Mouse (Mus musculus): ENCODE results near the gene Osbpl8. TPM values are rescaled to one million over a fixed set of nuclear protein-coding genes. Genes with fewer than 3 reads are reported as not detected.
A peak's percentile ranks its signal among the peaks of the same experiment; 100 is the strongest.

Osbpl8 gene
- 9.5 and 10.5 TPM in 2 replicates for polyA plus RNA-seq (2015; fragmentation: Nextera tagmentation; extraction: Ambion mirVana)

DNA sequence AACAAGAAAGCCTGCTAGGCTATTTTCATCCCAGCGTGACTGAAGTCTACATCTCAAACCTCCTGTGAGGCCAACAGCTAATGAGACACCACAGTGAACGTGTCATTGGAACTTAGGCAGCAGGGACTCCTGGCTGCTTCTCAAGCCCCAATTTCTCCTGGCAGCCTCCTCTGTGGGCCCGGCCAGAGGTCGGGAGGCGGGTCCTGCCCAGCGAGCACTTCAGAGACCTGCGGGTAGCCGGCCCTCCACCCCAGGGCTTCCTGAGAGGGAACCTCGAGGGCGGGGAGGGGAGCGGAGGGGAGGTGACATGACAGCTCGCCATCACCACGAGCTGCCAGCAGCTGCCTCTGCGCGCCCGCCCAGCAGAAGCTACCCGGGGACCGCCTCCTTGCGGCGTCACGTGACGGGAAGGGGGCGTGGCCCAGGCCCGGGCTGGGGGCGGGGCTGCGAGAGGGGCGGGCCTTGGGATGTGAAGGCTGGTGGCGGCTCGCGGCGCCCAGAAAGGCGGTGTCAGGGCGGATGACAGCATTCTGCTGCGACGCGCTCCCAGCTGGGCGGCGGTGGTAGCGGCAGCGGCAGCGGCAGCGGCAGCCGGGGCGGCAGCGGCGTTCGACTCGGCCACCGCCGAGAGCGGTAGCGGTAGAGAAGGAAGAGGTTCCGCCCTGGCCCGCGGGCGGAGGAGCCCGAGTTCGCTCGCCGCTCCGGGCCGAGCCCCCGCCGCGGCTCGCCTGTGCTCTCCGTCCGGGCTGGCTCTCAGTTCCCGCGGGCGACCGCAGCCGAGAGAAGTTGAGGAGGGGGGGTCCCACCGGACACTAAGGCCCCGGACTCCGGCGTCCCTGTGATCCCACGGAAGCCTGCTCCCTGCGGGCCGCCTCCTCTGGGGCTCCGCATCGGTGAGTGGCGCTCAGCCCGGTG lies at the start of gene Osbpl8:
TSS of gene Osbpl8 (plus strand) at position 449 of the 915 bp plus-strand sequence.
- H3K4me2 ChIP-seq, result peak within 1 kb of the TSS; percentile 75
- under 1% methylated on average over 76 of the region's 84 CpGs for WGBS
- H3K4me1 ChIP-seq, result peaks cover 14% of the 10 kb centered on the region
- H3K9ac ChIP-seq, result peak within 1 kb of the TSS; percentile 71
- H3K36me3 ChIP-seq, result no peaks in the 10 kb centered on the region
- peak within 1 kb of the TSS; percentile 90 for H3K27ac ChIP-seq
- ATAC-seq (ENCODE audit: borderline replicate concordance, extremely low read depth, low FRiP score, low TSS enrichment), result peak; percentile 97
- H3K27me3 ChIP-seq, result no peaks in the 10 kb centered on the region
- peak within 1 kb of the TSS; percentile 87 for H3K4me3 ChIP-seq
- no peaks in the 10 kb centered on the region for H3K9me3 ChIP-seq

DNA sequence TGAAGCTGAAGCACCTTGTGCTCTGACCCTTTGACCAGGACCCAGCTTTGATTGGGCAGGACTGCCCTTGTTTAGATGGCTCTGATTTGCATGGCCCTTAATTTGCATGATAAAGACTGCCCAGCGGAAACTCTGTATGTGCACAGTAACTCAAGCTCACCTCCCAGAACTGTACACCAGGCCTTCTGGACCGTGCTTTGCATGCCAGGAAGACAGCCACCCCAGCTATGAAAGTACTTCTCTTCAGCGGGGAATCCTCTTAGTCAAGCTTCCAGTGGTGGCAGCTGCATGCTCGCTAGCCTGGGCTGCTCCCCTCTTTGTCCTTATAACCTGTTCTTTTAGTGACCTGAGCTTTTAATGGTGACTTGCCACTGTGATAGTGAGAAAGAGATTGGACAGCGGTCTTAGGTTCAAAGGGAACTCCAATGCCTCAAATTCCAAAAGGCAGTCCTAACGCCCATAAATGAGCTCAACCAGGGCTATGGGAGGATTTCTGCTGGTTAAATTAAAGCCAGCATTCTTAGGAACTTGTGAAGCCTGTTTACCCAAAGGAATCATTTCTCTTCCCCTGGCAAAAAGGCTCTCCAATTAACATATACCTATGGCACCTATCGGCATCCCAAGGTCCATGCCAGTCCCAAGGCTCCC lies 47.2 kb upstream of the Osbpl8 start:
- H3K4me3 ChIP-seq, result no peak overlapping the region
- no peaks in the 10 kb centered on the region for H3K27me3 ChIP-seq
- WGBS, result 72% methylated on average over 7 of the region's 7 CpGs
- H3K4me1 ChIP-seq, result no peaks in the 10 kb centered on the region
- no peaks in the 10 kb centered on the region for H3K9me3 ChIP-seq
- no peak for ATAC-seq (ENCODE audit: borderline replicate concordance, extremely low read depth, low FRiP score, low TSS enrichment)
- H3K4me2 ChIP-seq, result no peak overlapping the region
- no peak overlapping the region for H3K9ac ChIP-seq
- no peak overlapping the region for H3K27ac ChIP-seq
- H3K36me3 ChIP-seq, result no peaks in the 10 kb centered on the region

DNA sequence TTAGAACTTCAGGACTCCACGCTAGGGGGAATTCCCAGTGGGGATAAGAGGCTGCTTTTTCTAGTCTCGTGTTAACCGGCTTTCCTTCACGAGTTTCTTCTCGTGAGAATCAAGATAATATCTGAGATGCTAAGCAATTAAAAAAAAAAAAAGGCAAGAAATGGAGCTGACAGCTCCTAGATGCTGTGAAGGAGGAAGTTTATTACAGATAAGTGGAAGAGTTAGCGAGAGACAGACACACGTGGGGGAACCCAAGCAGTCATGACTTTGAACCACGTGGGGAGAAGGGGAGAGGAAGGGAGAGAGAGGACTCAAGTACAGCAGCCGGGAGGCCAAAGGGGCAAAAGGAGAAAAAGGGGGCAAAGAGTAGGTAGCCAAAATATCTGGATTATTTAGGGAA lies 46.3 kb upstream of the Osbpl8 start:
- Histone ChIP-seq H3K27me3 (no peaks in the 10 kb centered on the region), H3K27ac (no peak overlapping the region), H3K9me3 (no peaks in the 10 kb centered on the region), H3K4me1 (no peaks in the 10 kb centered on the region), H3K9ac (no peak overlapping the region), H3K4me2 (no peak overlapping the region), H3K4me3 (no peak overlapping the region), H3K36me3 (no peaks in the 10 kb centered on the region)
- 65% methylated on average over 9 of the region's 9 CpGs for WGBS
- no peak for ATAC-seq (ENCODE audit: borderline replicate concordance, extremely low read depth, low FRiP score, low TSS enrichment)

DNA sequence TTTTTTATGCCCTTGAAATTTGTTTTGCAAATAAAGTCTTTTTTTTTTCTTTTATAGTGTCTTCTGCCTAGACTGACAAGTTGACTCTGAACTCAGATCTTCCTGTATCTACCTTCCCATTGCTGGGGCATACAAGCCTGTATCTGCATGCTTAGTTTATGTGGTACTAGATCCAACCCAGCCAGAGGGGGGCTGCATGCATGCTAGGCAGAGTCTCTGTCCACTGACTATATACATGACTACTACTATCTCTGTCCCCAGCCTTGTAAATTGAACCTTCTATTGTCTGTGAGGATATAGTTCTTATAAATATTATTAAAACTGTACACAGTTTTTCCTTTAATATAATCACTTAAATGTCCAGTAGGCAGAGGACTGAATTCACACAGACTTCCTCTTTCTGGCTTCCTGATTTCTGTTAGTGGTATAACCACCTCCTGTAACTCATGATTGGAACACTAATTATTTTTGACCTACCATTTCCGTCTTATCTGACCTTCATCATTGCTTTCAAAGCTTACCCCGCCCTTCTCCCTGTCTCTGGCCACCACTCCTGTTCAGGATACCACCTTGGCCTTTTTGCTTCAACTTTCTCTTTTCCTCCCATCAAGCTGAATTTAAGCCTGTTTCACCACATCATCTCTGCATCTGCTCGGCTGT lies 45.4 kb upstream of the Osbpl8 start:
- H3K4me3 ChIP-seq, result no peak overlapping the region
- H3K9me3 ChIP-seq, result no peaks in the 10 kb centered on the region
- H3K4me1 ChIP-seq, result no peaks in the 10 kb centered on the region
- no peaks in the 10 kb centered on the region for H3K27me3 ChIP-seq
- 0 out of 2 replicates have a peak, but pooled peaks have one; percentile 62 for ATAC-seq (ENCODE audit: borderline replicate concordance, extremely low read depth, low FRiP score, low TSS enrichment)
- 52% methylated on average over 3 of the region's 3 CpGs for WGBS
- H3K27ac ChIP-seq, result 0 out of 2 replicates have a peak overlapping the region, but pooled peaks have one; percentile 24
- no peak overlapping the region for H3K4me2 ChIP-seq
- no peaks in the 10 kb centered on the region for H3K36me3 ChIP-seq
- H3K9ac ChIP-seq, result no peak overlapping the region

DNA sequence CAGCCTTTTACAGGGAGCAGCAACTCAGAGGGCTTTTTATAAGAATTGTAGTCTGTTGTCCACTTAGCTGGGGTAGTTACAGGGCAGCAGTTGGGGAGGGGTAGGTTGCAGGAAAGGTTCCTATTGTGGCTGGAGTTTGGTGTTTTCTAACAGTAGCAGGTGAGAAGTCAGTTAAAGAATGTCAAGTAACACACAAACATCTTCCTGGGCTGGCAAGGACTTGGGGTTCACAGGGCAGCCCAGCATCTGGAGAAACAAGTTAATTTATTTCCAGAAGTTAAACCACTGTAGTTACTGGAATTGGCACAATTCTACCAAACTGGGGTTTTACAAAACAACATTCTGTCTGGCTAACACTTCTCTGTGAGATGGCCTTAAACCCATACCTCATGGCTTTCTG lies 44.8 kb upstream of the Osbpl8 start:
- Histone ChIP-seq H3K27me3 (no peaks in the 10 kb centered on the region), H3K9me3 (no peaks in the 10 kb centered on the region), H3K4me1 (no peaks in the 10 kb centered on the region), H3K27ac (0 out of 2 replicates have a peak overlapping the region, but pooled peaks have one; percentile 24), H3K4me2 (no peak overlapping the region), H3K4me3 (no peak overlapping the region), H3K9ac (no peak overlapping the region), H3K36me3 (no peaks in the 10 kb centered on the region)
- no peak for ATAC-seq (ENCODE audit: borderline replicate concordance, extremely low read depth, low FRiP score, low TSS enrichment)

DNA sequence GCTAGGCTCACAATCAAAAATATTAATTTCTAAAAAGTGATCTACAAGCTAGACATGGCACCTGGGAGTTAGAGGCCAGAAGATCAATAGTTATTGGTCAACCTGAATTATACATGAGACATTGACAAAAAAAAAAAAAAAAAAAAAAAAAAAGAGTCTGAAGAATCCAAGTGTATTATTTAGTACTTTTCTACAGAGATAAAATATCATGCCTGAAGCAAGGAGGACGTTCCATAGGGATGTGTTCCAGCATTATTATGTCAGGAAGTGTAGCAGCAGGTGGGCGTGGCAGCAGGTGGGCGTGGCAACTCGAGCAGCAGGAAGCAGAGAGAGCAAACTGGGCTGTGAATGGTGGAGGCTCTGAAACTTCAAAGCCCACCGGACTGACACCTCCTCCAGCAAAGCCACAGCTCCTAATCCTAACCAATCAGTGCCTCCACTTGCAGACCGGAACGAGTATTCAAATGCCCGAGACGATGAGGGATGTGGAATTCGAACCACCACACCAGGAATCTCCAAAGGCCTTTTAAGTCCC lies 41.6 kb upstream of the Osbpl8 start:
- Histone ChIP-seq H3K9me3 (no peaks in the 10 kb centered on the region), H3K4me2 (no peak overlapping the region), H3K4me1 (no peaks in the 10 kb centered on the region), H3K27me3 (no peaks in the 10 kb centered on the region), H3K4me3 (no peak overlapping the region), H3K36me3 (no peaks in the 10 kb centered on the region), H3K9ac (no peak overlapping the region), H3K27ac (no peak overlapping the region)
- no peak for ATAC-seq (ENCODE audit: borderline replicate concordance, extremely low read depth, low FRiP score, low TSS enrichment)
- WGBS, result 66% methylated on average over 10 of the region's 10 CpGs

DNA sequence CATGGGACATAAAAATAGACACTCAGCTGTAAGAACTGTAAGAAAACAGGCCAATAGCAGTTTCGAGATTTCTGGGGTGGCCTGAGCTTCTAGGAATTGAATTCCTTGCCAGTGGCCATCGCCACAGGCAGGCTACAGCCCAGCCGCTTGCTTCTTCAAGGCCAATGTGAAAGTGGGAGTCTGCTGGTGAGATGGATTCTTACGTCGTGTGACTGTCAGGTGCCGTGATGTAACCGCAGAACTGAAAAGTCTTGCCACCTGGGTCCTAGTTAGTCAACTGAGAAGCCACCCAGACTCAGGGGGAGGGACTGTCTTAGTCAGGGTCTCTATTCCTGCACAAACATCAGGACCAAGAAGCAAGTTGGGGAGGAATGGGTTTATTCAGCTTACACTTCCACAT lies 40.4 kb upstream of the Osbpl8 start:
- Histone ChIP-seq H3K27ac (no peak overlapping the region), H3K4me2 (no peak overlapping the region), H3K27me3 (no peaks in the 10 kb centered on the region), H3K4me3 (no peak overlapping the region), H3K9ac (no peak overlapping the region), H3K9me3 (no peaks in the 10 kb centered on the region), H3K4me1 (no peaks in the 10 kb centered on the region), H3K36me3 (no peaks in the 10 kb centered on the region)
- WGBS, result 87% methylated on average over 7 of the region's 7 CpGs
- no peak for ATAC-seq (ENCODE audit: borderline replicate concordance, extremely low read depth, low FRiP score, low TSS enrichment)

DNA sequence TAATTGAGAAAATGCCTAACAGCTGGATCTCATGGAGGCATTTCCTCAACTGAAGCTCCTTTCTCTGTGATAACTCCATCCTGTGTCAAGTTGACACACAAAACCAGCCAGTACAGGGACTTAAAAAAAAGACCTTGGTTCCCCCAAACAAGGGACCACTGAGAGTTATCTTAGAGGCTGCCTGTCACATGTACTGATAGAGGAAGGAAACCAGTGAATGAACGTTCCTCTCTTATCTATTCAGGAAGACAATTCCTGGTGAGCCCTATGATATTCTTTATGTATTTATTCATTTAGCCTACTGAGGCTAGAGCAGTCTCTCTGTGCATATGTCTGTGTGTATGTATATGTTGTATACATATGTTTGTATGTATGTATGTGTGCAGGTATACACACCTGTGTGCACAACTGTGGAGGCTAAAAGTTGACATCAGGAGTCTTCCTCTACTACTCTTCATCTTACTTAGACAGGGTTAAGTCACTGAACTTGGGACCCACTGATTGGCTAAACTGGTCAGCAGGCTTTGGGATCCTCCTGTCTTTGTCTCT lies 39.7 kb upstream of the Osbpl8 start:
- Histone ChIP-seq H3K27me3 (no peaks in the 10 kb centered on the region), H3K27ac (no peak overlapping the region), H3K9ac (no peak overlapping the region), H3K36me3 (no peaks in the 10 kb centered on the region), H3K9me3 (no peaks in the 10 kb centered on the region), H3K4me3 (no peak overlapping the region), H3K4me2 (no peak overlapping the region), H3K4me1 (no peaks in the 10 kb centered on the region)
- ATAC-seq (ENCODE audit: borderline replicate concordance, extremely low read depth, low FRiP score, low TSS enrichment), result no peak
- 47% methylated on average over 1 of the region's 1 CpGs for WGBS

DNA sequence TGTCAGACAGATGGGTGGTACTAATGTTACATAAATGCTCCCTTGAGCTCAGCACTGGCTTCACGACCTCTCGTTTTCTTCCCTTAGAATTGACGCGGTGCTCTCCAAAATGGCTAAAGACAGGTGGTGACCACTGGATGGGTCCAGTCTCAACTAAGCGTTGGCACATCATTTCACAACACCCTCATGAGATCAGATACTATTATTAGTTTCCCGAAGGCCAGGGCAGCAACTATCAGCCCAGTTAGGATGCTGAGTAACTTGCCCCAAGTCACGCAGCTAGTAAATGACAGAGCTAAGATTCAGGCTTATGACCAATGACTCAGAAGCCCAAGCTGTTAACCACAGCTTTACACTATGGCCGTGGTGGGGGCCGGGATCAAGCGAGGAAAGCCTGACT lies 37.2 kb upstream of the Osbpl8 start:
- no peak for ATAC-seq (ENCODE audit: borderline replicate concordance, extremely low read depth, low FRiP score, low TSS enrichment)
- Histone ChIP-seq H3K27me3 (no peaks in the 10 kb centered on the region), H3K36me3 (no peaks in the 10 kb centered on the region), H3K4me3 (no peak overlapping the region), H3K9ac (no peak overlapping the region), H3K27ac (no peak overlapping the region), H3K4me1 (no peaks in the 10 kb centered on the region), H3K9me3 (no peaks in the 10 kb centered on the region), H3K4me2 (no peak overlapping the region)
- WGBS, result 83% methylated on average over 10 of the region's 10 CpGs

DNA sequence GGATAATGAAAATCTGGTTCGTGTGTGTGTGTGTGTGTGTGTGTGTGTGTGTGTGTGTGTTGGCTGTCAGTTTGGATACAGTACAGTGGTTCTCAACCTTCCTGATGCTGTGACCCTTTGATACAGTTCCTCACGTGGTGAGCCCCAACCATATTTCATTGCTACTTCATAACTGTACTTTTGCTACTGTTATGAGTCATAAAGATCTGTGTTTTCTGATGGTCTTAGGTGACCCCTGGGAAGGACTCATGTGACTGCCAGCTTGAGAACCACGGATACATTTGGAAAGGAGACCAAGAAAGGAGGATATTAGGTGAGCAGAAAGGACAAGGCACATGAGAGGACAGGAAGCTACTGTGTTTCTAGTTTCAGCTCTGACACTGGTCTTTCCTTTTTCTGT lies 36.1 kb upstream of the Osbpl8 start:
- Histone ChIP-seq H3K9me3 (no peaks in the 10 kb centered on the region), H3K27me3 (no peaks in the 10 kb centered on the region), H3K4me2 (no peak overlapping the region), H3K4me1 (no peaks in the 10 kb centered on the region), H3K27ac (no peak overlapping the region), H3K9ac (no peak overlapping the region), H3K36me3 (no peaks in the 10 kb centered on the region), H3K4me3 (no peak overlapping the region)
- ATAC-seq (ENCODE audit: borderline replicate concordance, extremely low read depth, low FRiP score, low TSS enrichment), result no peak
- WGBS, result 69% methylated on average over 3 of the region's 3 CpGs

DNA sequence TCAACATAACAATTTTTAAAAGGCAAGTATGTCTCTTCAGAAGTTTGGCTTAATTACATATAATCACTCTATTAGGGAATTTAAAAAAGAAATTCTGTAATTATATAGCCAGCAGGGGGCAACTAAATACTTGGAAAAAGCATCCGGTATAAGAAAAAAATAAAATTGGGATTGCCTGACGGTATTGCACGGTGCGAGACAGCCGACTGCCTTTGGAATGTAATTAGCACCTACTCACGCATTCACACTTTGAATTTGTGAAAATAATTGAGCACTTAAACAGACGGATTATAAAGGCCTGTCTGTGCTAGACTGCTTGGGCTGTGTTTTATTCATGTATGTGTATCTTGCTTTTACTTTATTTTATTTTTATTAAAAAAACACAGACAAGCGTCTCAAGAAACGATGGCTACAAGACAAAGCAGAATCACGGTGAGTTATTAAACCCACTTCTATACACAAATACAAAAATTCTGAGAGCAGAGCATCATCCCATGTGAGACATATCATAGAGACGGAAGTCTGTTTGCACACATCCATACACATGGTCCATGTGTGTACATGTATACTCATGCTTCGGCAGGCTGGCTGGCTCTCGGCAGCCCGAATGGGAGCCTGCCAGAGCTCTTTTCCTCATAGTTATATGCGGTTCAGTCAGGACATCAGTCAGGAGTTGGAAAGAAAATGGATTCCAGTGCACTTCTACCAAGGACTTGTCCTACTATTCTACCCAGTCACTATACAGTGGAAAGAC lies 34.5 kb upstream of the Osbpl8 start:
- Histone ChIP-seq H3K9me3 (no peaks in the 10 kb centered on the region), H3K4me3 (no peak overlapping the region), H3K36me3 (no peaks in the 10 kb centered on the region), H3K9ac (no peak overlapping the region), H3K27ac (no peak overlapping the region), H3K4me2 (no peak overlapping the region), H3K4me1 (no peaks in the 10 kb centered on the region), H3K27me3 (no peaks in the 10 kb centered on the region)
- no peak for ATAC-seq (ENCODE audit: borderline replicate concordance, extremely low read depth, low FRiP score, low TSS enrichment)
- 74% methylated on average over 15 of the region's 15 CpGs for WGBS

Data from lung, embryonic 15.5 days (tissue).